Mouse (Mus musculus): ENCODE measurements at regions not wholly inside any gene's neighbourhood (a gene's known extent, or its start where the extent isn't known, plus 50 kb on each side); places are given as distances from the start of the nearest gene placed in this dataset.
"Not testable (repeated sequence)": the region's sequence is repeated elsewhere in the genome, so short reads cannot be mapped to it uniquely, and the experiment has no call there.

GRCm38 (mm10) chr1:23316288-23316687 is 81.3 kb downstream of the Ogfrl1 start:
- DNase-seq (ENCODE audit: low read depth, low spot score), result not testable (repeated sequence)

DNA sequence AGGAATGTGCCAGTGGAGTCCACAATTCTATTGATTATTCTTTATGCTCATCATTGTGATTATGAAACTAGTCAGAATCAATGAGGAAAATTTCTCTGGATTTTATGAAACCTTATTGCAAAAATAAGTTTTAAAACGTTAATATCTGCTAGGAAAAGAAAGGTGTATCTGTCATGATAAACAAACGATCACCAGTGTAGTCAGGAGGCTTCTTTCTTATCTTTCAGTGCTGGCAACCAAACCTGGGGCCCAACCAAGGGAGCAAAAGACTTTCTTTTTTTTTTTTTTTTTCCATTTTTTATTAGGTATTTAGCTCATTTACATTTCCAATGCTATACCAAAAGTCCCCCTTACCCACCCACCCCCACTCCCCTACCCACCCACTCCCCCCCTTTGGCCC is 82.7 kb downstream of the Ogfrl1 start:
- not testable (repeated sequence) for DNase-seq (ENCODE audit: low read depth, low spot score)

GRCm38 (mm10) chr1:23292718-23293117 is 104.9 kb downstream of the Ogfrl1 start:
- DNase-seq (ENCODE audit: low read depth, low spot score), result no peak

GRCm38 (mm10) chr1:23286741-23287140 is 110.8 kb downstream of the Ogfrl1 start:
- peak; percentile 16 for DNase-seq (ENCODE audit: low read depth, low spot score)

DNA sequence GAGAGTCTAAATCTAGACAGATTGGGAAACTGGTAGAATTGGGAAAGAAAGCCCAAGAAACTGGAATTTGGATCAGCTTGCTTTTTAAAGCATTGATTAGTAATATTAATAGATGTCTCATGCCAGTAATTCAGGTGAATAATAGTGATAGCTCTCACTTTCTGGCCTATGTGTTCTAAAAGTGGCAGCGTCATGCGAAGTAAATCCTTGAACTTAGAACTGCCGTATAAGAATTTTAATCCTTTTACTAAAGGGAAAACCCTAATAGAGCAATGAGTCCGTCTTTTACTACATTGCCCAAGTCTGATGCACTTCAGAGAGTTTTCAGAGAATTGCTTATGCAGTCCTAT is 114.7 kb downstream of the Ogfrl1 start:
- no peak for DNase-seq (ENCODE audit: low read depth, low spot score)

DNA sequence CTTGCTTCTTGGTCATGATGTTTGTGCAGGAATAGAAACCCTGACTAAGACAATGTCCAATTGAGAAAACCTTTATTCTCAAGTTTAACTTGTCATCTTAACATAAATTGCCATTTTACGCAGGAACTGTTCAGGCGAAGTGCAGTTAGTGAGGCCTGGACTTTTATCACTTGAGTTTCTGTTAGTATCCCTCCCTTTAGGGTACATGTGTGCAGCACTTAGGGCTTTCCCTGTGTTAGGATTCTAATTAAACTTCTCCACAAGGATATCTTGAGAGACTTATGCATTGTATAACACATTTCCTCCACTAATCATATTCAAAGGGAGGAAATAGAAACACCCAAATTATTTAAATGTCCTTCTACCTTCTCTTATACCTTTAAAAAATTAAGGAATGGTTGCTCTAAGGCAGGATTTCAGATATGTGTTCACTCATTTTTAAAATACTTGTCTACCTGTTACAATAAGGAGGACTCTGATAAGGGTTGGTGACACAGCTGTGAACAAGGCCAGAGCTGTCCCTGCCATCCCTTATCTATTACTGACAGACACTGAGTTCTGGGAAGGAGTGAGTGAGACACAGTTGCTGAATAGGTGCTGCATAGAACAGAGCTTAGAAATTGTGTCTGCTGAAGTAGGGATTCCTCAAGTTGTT is 115.2 kb downstream of the Ogfrl1 start:
- DNase-seq (ENCODE audit: low read depth, low spot score), result no peak

- DNase-seq (ENCODE audit: low read depth, low spot score), result no peak
Observed at GRCm38 (mm10) chr1:23279827-23280226, 117.7 kb downstream of the Ogfrl1 start.

DNA sequence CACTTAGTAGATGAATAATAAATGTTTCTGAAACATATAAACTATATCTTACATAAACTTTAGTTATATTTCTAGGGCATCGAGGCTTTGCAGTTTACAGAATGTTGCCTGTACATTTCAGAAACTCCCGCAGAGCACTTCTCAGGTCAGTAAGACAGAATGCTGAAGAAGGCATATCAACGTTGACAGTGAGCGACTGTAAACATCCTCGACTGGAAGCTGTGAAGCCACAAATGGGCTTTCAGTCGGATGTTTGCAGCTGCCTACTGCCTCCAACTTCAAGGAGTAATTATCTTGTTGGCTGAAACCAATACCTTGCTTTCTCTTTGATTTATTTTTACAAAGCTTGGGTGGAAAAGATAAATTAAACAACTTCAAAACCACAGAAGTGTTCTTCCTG is 125.5 kb downstream of the Ogfrl1 start:
- DNase-seq (ENCODE audit: low read depth, low spot score), result no peak

GRCm38 (mm10) chr1:23270910-23271822 is 126.4 kb downstream of the Ogfrl1 start:
- DNase-seq (ENCODE audit: low read depth, low spot score), result no peak

GRCm38 (mm10) chr1:23268062-23268461 is 129.5 kb downstream of the Ogfrl1 start:
- no peak for DNase-seq (ENCODE audit: low read depth, low spot score)

DNA sequence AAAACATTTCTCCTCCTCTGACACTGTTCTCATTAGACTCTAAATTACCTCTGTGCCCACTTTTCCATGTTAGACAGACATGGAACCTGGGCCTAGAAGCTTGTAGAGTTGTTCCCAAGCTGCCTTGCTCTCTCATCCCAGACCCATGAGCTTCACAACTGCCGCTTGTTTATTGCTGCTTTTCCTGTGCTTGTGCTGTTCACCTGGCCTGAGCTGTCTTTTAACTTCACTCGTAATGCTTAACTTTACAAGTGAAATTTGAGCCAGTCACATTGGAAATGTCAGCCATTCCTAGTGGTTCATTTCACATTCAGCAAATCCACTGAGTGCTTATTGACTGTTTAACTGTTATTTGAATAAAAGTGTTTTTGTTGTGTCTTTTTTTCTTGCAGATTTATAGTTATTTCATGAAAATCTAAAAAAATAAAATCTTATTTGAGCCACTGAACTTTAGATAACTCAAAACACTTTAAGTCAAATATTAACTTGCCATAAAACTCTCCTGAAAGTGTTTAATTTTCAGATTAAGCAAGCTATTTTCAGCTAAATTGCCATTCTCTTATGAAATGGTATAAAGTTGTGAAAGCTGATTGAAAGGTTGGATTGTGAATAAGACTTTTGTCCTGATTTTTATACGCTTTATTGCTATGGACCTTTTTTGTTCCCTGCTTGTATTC is 131.9 kb downstream of the Ogfrl1 start:
- no peak for DNase-seq (ENCODE audit: low read depth, low spot score)

DNA sequence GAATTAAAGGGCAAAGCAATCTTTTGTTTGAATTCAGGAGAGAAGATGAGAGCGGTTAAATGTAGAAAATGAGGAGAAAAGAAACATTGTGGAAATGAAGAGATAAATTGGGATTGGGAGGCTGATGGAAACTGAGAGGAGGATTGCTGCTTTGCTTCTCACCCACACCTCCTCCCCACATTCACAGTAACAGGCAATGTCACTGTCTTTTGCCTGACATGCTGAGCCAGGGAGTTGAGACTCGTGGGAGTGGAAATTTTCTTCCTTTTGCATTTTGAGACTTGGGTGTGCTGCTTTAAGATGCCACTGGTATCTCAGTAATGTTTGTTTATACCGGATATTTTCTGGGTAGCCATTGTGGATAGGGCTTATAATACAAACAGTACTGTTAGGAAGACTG is 133.3 kb downstream of the Ogfrl1 start:
- DNase-seq (ENCODE audit: low read depth, low spot score), result no peak

DNA sequence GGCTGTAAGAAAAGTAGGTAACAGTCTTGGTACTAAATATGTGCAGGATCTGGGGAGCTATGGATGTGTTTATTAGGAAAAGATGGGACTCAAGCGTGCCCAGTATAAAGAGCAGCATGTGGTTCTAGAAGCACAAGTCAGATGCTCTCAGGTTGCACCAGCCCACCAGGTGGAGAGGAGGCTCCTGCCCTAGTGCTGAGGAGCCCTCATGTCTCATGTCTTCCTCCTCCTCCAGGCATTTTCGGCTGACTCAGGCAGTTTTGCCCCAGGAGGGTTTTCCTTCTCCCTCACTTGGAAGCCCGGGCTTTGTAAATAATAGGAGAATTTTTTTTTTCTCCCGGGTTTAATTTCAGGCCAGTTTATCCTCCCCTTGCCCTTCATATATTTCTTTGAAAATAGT is 133.8 kb downstream of the Ogfrl1 start:
- no peak for DNase-seq (ENCODE audit: low read depth, low spot score)

DNA sequence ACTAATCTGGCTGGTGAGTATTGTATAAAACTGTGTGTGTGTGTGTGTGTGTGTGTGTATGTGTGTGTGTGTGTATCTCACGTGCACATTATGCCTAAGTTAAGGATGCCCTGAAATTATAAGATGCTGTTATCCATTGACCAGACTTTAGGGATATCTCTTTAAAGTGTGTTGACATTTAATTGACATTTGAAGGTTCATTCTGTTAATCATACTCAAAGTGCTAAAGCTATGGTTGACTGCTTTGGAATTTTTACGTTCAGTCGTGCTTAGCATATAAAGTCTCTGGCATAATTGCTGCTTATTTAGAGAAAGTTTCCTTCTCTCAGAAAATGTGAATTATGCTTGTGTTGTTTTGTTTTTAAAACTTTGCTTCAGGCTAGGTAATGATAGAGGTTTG is 135.9 kb downstream of the Ogfrl1 start:
- no peak for DNase-seq (ENCODE audit: low read depth, low spot score)

DNA sequence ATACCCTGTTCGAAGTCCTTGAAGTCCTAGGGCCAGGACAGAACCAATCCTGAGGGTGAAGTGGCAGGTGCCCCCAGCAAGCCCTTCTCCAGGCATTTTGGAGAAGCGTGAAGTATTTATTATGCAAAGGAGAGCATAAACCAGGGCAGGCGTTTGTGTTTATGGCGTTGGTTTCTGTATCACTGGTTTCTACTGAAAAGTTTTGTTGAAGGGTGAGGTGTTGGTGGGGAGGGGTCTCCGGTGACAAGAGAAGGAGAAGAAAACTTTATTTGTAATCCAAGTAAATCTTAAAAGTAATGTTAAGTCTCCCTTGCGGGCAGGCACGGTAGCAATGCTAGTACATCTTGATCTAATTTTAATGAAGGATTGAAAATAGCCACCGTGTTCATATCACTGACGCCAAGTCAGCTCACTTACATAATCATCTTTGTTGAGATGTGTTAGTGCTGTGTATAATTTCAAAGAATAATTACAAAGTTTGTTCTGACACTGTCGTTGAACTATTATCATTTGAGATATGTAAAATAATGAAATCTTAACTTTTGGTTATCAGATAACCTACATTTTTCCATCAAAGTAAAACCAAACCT is 140.2 kb downstream of the Ogfrl1 start:
- no peak for DNase-seq (ENCODE audit: low read depth, low spot score)

- DNase-seq (ENCODE audit: low read depth, low spot score), result peak; percentile 63
Observed at GRCm38 (mm10) chr1:23256630-23257001, 141.0 kb downstream of the Ogfrl1 start.

GRCm38 (mm10) chr1:23255925-23256629 is 141.5 kb downstream of the Ogfrl1 start:
- peak; percentile 97 for DNase-seq (ENCODE audit: low read depth, low spot score)

DNA sequence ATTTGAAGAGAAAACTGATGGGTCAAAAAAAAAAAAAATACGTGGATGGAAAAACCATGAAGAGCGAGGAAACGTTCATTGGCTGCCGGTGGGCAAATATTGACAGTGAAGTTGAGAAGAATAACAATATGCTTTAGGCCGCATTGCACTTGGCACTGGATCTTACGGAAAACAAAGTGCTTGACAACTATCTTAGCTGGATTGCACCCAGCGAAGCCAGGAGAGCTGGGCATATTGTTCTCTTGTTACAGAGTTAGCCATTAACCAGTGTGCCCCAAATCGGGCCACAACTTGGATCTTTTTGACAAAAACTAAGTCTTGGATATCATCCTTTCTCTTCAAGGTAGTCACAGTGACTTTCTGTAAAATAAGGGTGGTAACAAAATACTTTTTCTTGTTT is 143.3 kb downstream of the Ogfrl1 start:
- DNase-seq (ENCODE audit: low read depth, low spot score), result no peak

- no peak for DNase-seq (ENCODE audit: low read depth, low spot score)
Observed at GRCm38 (mm10) chr1:23231522-23231921, 129.5 kb upstream of the 4933415F23Rik start.

GRCm38 (mm10) chr1:23228478-23228877 is 126.4 kb upstream of the 4933415F23Rik start:
- DNase-seq (ENCODE audit: low read depth, low spot score), result no peak

GRCm38 (mm10) chr1:23214462-23215158 is 112.6 kb upstream of the 4933415F23Rik start:
- no peak for DNase-seq (ENCODE audit: low read depth, low spot score)

All from retina, adult 2 months (tissue).